Mouse (Mus musculus) layer of hippocampus, adult 2 months (tissue): Measurements from ENCODE around the gene Timm10. TPM values are rescaled to one million over a fixed set of nuclear protein-coding genes. Genes with fewer than 3 reads are reported as not detected.

Source experiments
- DNase-seq, 2 experiments: peaks; one replicate each; pipeline ENCODE4 v3.0.0; 2022; ENCODE audit warnings: low spot score in 2 of 2
- H3K27ac ChIP-seq: fragments of 200-600 bp; 2 replicates; pipeline ENCODE4 v1.8.1; 2022
- H3K4me3 ChIP-seq: fragments of 200-600 bp; 2 replicates; pipeline ENCODE4 v1.8.1; 2022; ENCODE audit warnings: mild to moderate bottlenecking
- CTCF ChIP-seq: fragments of 200-600 bp; conservative IDR thresholded peaks from 2 replicates; pipeline ENCODE4 v1.8.1; 2022; ENCODE audit warnings: antibody characterized with exemption, mild to moderate bottlenecking, moderate library complexity
- total RNA-seq, 2 experiments: library from RNA; stranded (reverse); gene quantifications; 2 replicates each; pipeline ENCODE4 v1.2.3; 2021

Gene Timm10
- total RNA-seq, 2 experiments from 2014 or later, result 48.7 to 57.5 TPM

DNA sequence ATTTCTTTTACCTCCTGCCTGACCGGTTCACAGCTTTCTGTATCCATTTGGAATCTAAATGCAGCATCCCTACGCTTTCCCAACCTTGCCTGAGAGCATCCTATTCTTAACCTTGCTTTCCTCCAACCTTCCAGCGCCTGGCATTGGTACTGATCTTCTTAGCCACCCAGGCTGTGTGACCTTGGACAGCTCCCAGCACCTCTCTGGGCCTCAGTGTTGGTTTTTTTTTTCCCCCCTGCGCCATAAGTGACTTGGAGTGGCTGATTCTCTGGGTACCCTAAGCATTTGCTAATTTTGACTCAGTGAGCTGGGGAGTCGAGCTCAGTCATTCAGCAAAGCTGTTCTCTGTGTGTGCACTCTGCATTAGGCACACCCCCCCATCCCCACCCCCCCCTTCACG, 49.0 kb downstream of the Timm10 start:
- no peak for DNase-seq
- Histone ChIP-seq H3K27ac (peak overlapping the region; percentile 57), H3K4me3 (no peak overlapping the region)
- TF ChIP-seq CTCF, result no peak

Other genes with a start within 250 kb of the Timm10 start
- 10 to 100 TPM; 43.3 to 52.9 TPM for gene Ctnnd1, start 176.2 kb upstream of the Timm10 start, total RNA-seq
- not detected for gene Btbd18, start 167.9 kb upstream of the Timm10 start, total RNA-seq
- gene Selenoh, start 156.2 kb upstream of the Timm10 start, total RNA-seq, result 10 to 100 TPM; 21.7 to 26.3 TPM
- gene Gm28635, start 149.0 kb upstream of the Timm10 start, total RNA-seq, result 1 to 10 TPM; 3.3 to 9.9 TPM
- 10 to 100 TPM; 31.4 to 31.8 TPM for gene Med19, start 148.6 kb upstream of the Timm10 start, total RNA-seq
- gene Tmx2, start 147.9 kb upstream of the Timm10 start, total RNA-seq, result 100 to 1,000 TPM; 231 to 240 TPM
- 10 to 100 TPM; 37.4 to 38.1 TPM for gene Zdhhc5, start 111.8 kb upstream of the Timm10 start, total RNA-seq
- 1 to 10 TPM; 8.1 to 8.8 TPM for gene Clp1, start 99.6 kb upstream of the Timm10 start, total RNA-seq
- 10 to 100 TPM; 90.0 to 93.4 TPM for gene Ypel4, start 92.9 kb upstream of the Timm10 start, total RNA-seq
- gene Gm19426, start 83.3 kb upstream of the Timm10 start, total RNA-seq, result 1 to 10 TPM; 1.6 to 2.5 TPM
- gene Serping1, start 51.6 kb upstream of the Timm10 start, total RNA-seq, result 1 to 10 TPM; 7.4 to 8.4 TPM
- gene Ube2l6, start 28.2 kb upstream of the Timm10 start, total RNA-seq, result 1 to 10 TPM; 6.0 to 6.1 TPM
- not detected for gene Smtnl1, start 4.3 kb upstream of the Timm10 start, total RNA-seq
- under 1 TPM; 0.27 to 0.79 TPM for gene Slc43a1, start 11.9 kb downstream of the Timm10 start, total RNA-seq
- gene Rtn4rl2, start 59.7 kb downstream of the Timm10 start, total RNA-seq, result 10 to 100 TPM; 85.9 to 88.8 TPM
- gene Slc43a3, start 109.6 kb downstream of the Timm10 start, total RNA-seq, result under 1 TPM; 0.61 to 0.84 TPM
- gene Prg2, start 153.5 kb downstream of the Timm10 start, total RNA-seq, result not detected
- not detected for gene Prg3, start 161.2 kb downstream of the Timm10 start, total RNA-seq
- 100 to 1,000 TPM; 125 to 132 TPM for gene Ssrp1, start 210.2 kb downstream of the Timm10 start, total RNA-seq
- 1 to 10 TPM; 2.3 to 2.4 TPM for gene P2rx3, start 210.5 kb downstream of the Timm10 start, total RNA-seq
- gene Tnks1bp1, start 221.0 kb downstream of the Timm10 start, total RNA-seq, result 100 to 1,000 TPM; 166 to 182 TPM